Mouse (Mus musculus) liver, adult 2 months (tissue): ENCODE results near the gene Zdhhc9. TPM values are rescaled to one million over a fixed set of nuclear protein-coding genes. Genes with fewer than 3 reads are reported as not detected.

Experiments
- DNase-seq: peaks from one replicate; pipeline ENCODE4 v3.0.0-alpha.2; 2011; ENCODE audit warnings: low read depth, low spot score; ENCODE audit errors: extremely low read depth
- H3K27ac ChIP-seq: fragments of 200-500 bp; replicated peaks from 2 replicates; pipeline ENCODE4 v1.5.1; 2012; ENCODE audit warnings: low read depth, mild to moderate bottlenecking, control low read depth, inconsistent platforms, low read length; ENCODE audit not compliant: insufficient read depth
- H3K27me3 ChIP-seq: fragments of 200-500 bp; 2 replicates; pipeline ENCODE4 v1.6.1; 2012; ENCODE audit warnings: mild to moderate bottlenecking, moderate library complexity, low read length, inconsistent platforms; ENCODE audit not compliant: control insufficient read depth, insufficient read depth
- H3K36me3 ChIP-seq: fragments of 200-500 bp; 2 replicates; pipeline ENCODE4 v1.6.1; 2012; ENCODE audit warnings: low read length, inconsistent platforms; ENCODE audit not compliant: control insufficient read depth, insufficient read depth
- H3K4me1 ChIP-seq: fragments of 200-500 bp; 2 replicates; pipeline ENCODE4 v1.6.1; 2011; ENCODE audit warnings: low read length; ENCODE audit not compliant: control insufficient read depth, insufficient read depth
- H3K4me3 ChIP-seq: fragments of 200-500 bp; 2 replicates; pipeline ENCODE4 v1.5.1; 2011; ENCODE audit warnings: low read depth, mild to moderate bottlenecking, control low read depth, low read length, moderate library complexity; ENCODE audit not compliant: insufficient read depth
- H3K79me2 ChIP-seq: fragments of 200-500 bp; 2 replicates; pipeline ENCODE4 v1.6.1; 2012; ENCODE audit warnings: inconsistent platforms, mild to moderate bottlenecking, low read length, moderate library complexity; ENCODE audit not compliant: control insufficient read depth, insufficient read depth
- H3K9ac ChIP-seq: fragments of 200-500 bp; 2 replicates; pipeline ENCODE4 v1.6.1; 2012; ENCODE audit warnings: low read depth, mild to moderate bottlenecking, control low read depth, inconsistent platforms, low read length
- CTCF ChIP-seq: fragments of 200-500 bp; IDR thresholded peaks from 2 replicates; pipeline ENCODE4 v1.5.1; 2011; ENCODE audit warnings: low read depth, low read length, control low read depth
- POLR2A ChIP-seq: fragments of 200-500 bp; IDR thresholded peaks from 2 replicates; pipeline ENCODE4 v1.6.1; 2011; ENCODE audit warnings: low read length, control low read depth; ENCODE audit not compliant: insufficient read depth; ENCODE audit errors: extremely low read depth
- whole genome bisulfite sequencing: fragments of 180-500 bp; shearing (Covaris S2); methylation state at CpG from one replicate; pipeline ENCODE4 v1.1.7; 2018; 5-methylcytosine and 5-hydroxymethylcytosine counted together
- polyA plus RNA-seq: library from polyadenylated mRNA; depleted of rRNA; stranded (reverse); fragments of >200 nt; gene quantifications from 2 replicates; pipeline ENCODE4 v1.2.3, GENCODE M21; 2012
- total RNA-seq: library from RNA; depleted of rRNA; stranded (reverse); fragments of >200 nt; gene quantifications from 2 replicates; pipeline ENCODE4 v1.2.3, GENCODE M21; 2014

The Zdhhc9 gene
- total and polyA plus RNA-seq, 2 experiments, result 36.2 to 71.8 TPM

DNA sequence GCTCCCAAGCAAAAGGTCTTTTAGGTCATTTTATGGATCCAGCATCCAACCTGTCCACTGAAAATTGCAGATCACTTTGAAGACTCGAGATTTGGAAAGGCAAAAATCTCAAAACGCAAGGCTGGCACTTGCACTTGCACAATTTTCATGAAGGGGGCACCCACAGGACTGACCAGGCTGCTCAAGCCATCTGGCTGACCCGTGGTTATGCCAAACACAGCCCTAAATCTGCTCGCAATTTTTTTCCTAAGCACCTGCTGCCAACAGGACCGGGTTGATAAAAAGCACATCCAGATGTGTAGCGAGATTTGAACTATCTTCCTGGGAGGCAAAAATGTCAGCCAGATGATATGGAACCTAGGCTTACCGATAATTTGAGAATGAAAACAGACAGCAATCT is 4.9 kb downstream of the Zdhhc9 start:
- Histone ChIP-seq H3K27ac (peak overlapping the region; percentile 88), H3K4me1 (peaks cover 19% of the 10 kb centered on the region), H3K36me3 (peaks cover 10% of the 10 kb centered on the region), H3K27me3 (no peaks in the 10 kb centered on the region), H3K4me3 (no peak overlapping the region), H3K9ac (peak overlapping the region; percentile 51; the same call in 1 of the 2 replicates), H3K79me2 (peaks cover 18% of the 10 kb centered on the region; the same call in 1 of the 2 replicates)
- 28% methylated on average over 7 of the region's 7 CpGs for WGBS
- no peak for TF ChIP-seq CTCF
- peak; percentile 51 for DNase-seq

DNA sequence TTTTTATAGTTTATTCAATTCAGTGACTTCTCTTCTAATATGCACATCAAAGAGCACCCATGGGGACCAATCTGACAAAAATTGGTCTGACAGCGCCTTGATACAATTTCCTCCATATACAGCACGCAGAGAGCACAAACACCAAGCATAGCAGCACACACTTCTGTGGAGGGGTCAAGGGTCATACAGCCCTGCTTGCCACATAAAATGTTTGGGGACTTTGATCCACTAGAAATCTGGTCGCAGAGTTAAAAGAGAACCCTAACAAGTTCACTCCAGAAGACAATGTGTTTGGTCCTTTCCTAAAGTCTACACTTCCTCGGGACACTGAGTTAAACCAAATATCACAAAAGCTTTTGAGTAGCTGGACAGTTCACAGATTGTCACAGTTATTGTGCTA is 5.7 kb downstream of the Zdhhc9 start:
- WGBS, result 27% methylated on average over 4 of the region's 4 CpGs
- H3K27ac ChIP-seq, result peak overlapping the region; percentile 88
- H3K9ac ChIP-seq, result no peak overlapping the region
- TF ChIP-seq CTCF (no peak), POLR2A (no peak)
- H3K4me3 ChIP-seq, result no peak overlapping the region; the same call in 1 of the 2 replicates
- peaks cover 16% of the 10 kb centered on the region; the same call in 1 of the 2 replicates for H3K79me2 ChIP-seq
- no peaks in the 10 kb centered on the region for H3K27me3 ChIP-seq
- peak; percentile 88 for DNase-seq
- H3K4me1 ChIP-seq, result peaks cover 19% of the 10 kb centered on the region
- peaks cover 10% of the 10 kb centered on the region for H3K36me3 ChIP-seq

DNA sequence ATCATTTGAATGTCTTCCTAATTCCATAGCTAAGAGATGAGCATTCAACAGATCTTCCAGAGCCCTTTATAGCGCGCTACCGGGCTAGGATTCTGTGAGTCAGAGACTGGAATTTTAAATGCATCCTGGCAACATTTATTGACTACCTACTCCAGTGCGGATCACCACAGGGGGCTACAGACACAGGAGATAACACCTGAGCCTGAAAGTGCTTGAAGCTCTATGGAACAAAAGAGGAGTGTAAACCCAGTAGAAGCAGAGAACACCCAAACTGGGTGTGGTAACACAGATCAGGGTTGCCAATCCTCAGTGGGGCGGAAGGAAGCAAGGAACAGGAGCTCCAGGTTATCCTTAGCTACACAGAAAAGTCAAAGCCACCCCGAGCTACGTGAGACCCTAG is 6.2 kb downstream of the Zdhhc9 start:
- DNase-seq, result no peak
- H3K4me3 ChIP-seq, result no peak overlapping the region
- H3K27ac ChIP-seq, result peak overlapping the region; percentile 72

DNA sequence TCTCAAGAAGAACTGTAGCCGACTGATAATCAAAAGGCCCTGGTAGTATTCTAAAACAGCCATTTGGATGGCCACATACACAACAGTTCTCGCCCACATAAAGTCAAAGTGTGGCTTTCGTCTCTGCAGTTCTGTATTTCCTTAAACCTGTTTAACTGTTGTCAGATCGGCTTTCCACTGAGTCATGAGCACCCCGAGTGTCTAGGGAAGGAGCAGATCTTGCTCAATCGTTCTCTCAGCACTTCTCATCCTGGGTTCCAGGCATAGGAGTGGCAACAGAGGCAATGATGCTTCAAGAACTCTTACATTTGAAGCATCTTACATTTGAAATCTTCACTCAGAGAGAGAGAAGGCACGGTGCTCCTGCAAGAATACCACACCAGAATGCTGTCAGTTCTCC is 6.7 kb downstream of the Zdhhc9 start:
- H3K4me1 ChIP-seq, result peaks cover 19% of the 10 kb centered on the region
- 71% methylated on average over 7 of the region's 7 CpGs for WGBS
- TF ChIP-seq CTCF (no peak), POLR2A (no peak)
- H3K9ac ChIP-seq, result no peak overlapping the region
- no peaks in the 10 kb centered on the region for H3K27me3 ChIP-seq
- H3K27ac ChIP-seq, result peak overlapping the region; percentile 44; the same call in 1 of the 2 replicates
- peaks cover 10% of the 10 kb centered on the region for H3K36me3 ChIP-seq
- no peak for DNase-seq
- no peak overlapping the region for H3K4me3 ChIP-seq
- peaks cover 12% of the 10 kb centered on the region; the same call in 1 of the 2 replicates for H3K79me2 ChIP-seq

More for the DNA sequence above, 6.2 kb downstream of the Zdhhc9 start:
- Histone ChIP-seq H3K27me3 (no peaks in the 10 kb centered on the region), H3K79me2 (peaks cover 14% of the 10 kb centered on the region; the same call in 1 of the 2 replicates), H3K4me1 (peaks cover 19% of the 10 kb centered on the region), H3K36me3 (peaks cover 10% of the 10 kb centered on the region), H3K9ac (no peak overlapping the region)
- TF ChIP-seq POLR2A (no peak), CTCF (no peak)
- WGBS, result 78% methylated on average over 7 of the region's 7 CpGs

DNA sequence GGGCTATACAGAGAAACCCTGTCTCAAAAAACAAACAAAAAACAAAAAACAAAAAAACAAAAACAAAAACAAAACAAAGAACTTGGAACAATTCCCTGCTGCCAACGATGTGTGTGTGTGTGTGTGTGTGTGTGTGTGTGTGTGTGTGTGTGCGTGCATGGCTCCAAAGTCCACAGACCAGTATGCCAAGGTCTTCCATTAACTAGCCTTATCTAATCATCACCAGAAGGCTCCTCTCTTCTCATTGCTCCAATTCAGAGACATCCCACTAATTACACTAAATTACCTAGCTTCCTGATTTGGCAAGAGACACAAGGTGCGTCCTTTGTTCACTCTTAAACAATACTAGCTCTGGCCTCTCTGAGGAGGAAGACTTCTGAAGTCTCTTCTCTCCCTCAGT is 8.0 kb downstream of the Zdhhc9 start:
- TF ChIP-seq POLR2A (no peak), CTCF (no peak)
- H3K36me3 ChIP-seq, result peaks cover 6% of the 10 kb centered on the region; the same call in 1 of the 2 replicates
- H3K9ac ChIP-seq, result no peak overlapping the region
- WGBS, result 26% methylated on average over 3 of the region's 3 CpGs
- no peak overlapping the region for H3K4me3 ChIP-seq
- peak; percentile 64 for DNase-seq
- peaks cover 10% of the 10 kb centered on the region; the same call in 1 of the 2 replicates for H3K79me2 ChIP-seq
- H3K4me1 ChIP-seq, result peaks cover 15% of the 10 kb centered on the region
- peak overlapping the region; percentile 60 for H3K27ac ChIP-seq
- H3K27me3 ChIP-seq, result no peaks in the 10 kb centered on the region

DNA sequence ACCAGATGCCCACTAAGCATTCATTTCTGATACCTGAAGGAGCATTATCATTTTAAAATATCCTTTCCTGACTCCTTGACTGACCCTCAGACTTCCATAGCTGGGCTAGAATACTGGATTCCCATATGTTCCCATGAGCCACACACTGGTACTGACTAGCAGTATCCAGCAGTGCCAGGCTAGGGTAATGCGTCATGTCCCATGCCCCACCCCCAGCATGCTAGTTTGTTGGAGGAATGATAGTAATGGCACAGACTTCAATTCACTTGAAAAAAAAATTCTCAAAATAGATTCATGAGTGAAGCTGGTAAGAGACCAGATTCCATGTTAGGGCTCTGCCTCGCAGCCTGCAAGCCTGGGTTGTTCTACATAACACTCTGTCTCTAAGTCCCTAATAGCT is 9.7 kb downstream of the Zdhhc9 start:
- WGBS, result 28% methylated on average over 2 of the region's 2 CpGs
- Histone ChIP-seq H3K27ac (no peak overlapping the region), H3K79me2 (peaks cover 10% of the 10 kb centered on the region; the same call in 1 of the 2 replicates), H3K9ac (no peak overlapping the region), H3K4me3 (no peak overlapping the region), H3K36me3 (peaks cover 6% of the 10 kb centered on the region; the same call in 1 of the 2 replicates), H3K4me1 (peaks cover 21% of the 10 kb centered on the region), H3K27me3 (no peaks in the 10 kb centered on the region)
- no peak for DNase-seq
- TF ChIP-seq POLR2A, result no peak
- no peak for TF ChIP-seq CTCF
